14 mouse cellular contexts compared by ENCODE assay signal in genomic region chr6:53371962-53372361, GRCm38 (mm10).
DNase-seq lines count a peak whose midpoint lies in the region; ATAC-seq and TF ChIP-seq lines count a peak whose summit lies in the region.
"Had no signal": no experiment of that assay in that cellular context is flagged by ENCODE, and none has a peak within 500 bp of the region (broad histone marks: within the 10 kb centered on the region; RNA-seq: fewer than 3 reads in every experiment).

No protein-coding gene starts in this region.

- no peaks in the 10 kb centered on the region for H3K27me3 ChIP-seq in hindbrain, postnatal 0 days (ENCODE audit: insufficient read depth, low read length)
- H3K27me3 ChIP-seq in hindbrain, embryonic 13.5 days = 0 out of 2 replicates have a peak, but pooled peaks cover 4% of the 10 kb centered on the region
- H3K27me3 ChIP-seq in embryonic facial prominence, embryonic 10.5 days (replicated peaks; ENCODE audit: low read depth, poor library complexity, severe bottlenecking) = no peaks in the 10 kb centered on the region
- H3K27me3 ChIP-seq: heart, embryonic 13.5 days; intestine, embryonic 15.5 days had no signal

- peak; percentile 62 for DNase-seq in hindbrain, postnatal 0 days (ENCODE audit: low spot score)
- peak; percentile 92 for DNase-seq in brain, adult 2 months (ENCODE audit: low read depth, low spot score)
- DNase-seq in cerebellum, adult 18-20 months = peak; percentile 73 to 86
- no peak for DNase-seq in embryonic facial prominence, embryonic 10.5 days (ENCODE audit: low spot score)
- no peak for DNase-seq in urinary bladder, postnatal 4 days (ENCODE audit: low spot score in 2 of 2)
- no peak for DNase-seq in left cerebral cortex, postnatal 36 days (ENCODE audit: low spot score in 2 of 2)
- DNase-seq: kidney, postnatal 25 days; lung, adult 2 months; lung, postnatal 4 days; thymus, postnatal 36 days had no signal

- H3K27ac ChIP-seq in hindbrain, postnatal 0 days = no peak overlapping the region
- H3K27ac ChIP-seq in hindbrain, embryonic 13.5 days = no peak overlapping the region
- 0 out of 2 replicates have a peak overlapping the region, but pooled peaks have one; percentile 8 for H3K27ac ChIP-seq in embryonic facial prominence, embryonic 10.5 days (replicated peaks)
- H3K27ac ChIP-seq: heart, embryonic 13.5 days; intestine, embryonic 15.5 days had no signal

- intact Hi-C loops in left cerebral cortex, postnatal 36 days (cut with DNase I) = no loop called here

- H3K9ac ChIP-seq in hindbrain, postnatal 0 days (replicated peaks; ENCODE audit: low read length) = no peak overlapping the region
- H3K9ac ChIP-seq in hindbrain, embryonic 13.5 days = no peak overlapping the region
- H3K9ac ChIP-seq: heart, embryonic 13.5 days; intestine, embryonic 15.5 days had no signal

- peak; percentile 83 for ATAC-seq in hindbrain, postnatal 0 days
- ATAC-seq in hindbrain, embryonic 13.5 days (ENCODE audit: low FRiP score) = no peak
- ATAC-seq: intestine, embryonic 15.5 days had no signal

- 49% methylated on average over 9 of the region's 9 CpGs for WGBS in hindbrain, postnatal 0 days
- 82% methylated on average over 9 of the region's 9 CpGs for WGBS in hindbrain, embryonic 13.5 days
- WGBS in embryonic facial prominence, embryonic 10.5 days = 90% methylated on average over 9 of the region's 9 CpGs

- TF ChIP-seq CTCF in hindbrain, postnatal 0 days (IDR thresholded peaks at IDR 0.05; ENCODE audit: low read depth) = no peak

- H3K4me2 ChIP-seq in hindbrain, postnatal 0 days (ENCODE audit: low read depth, low read length) = no peak overlapping the region
- H3K4me2 ChIP-seq in hindbrain, embryonic 13.5 days = no peak overlapping the region
- H3K4me2 ChIP-seq: heart, embryonic 13.5 days; intestine, embryonic 15.5 days; midbrain, embryonic 11.5 days had no signal

- H3K9me3 ChIP-seq in hindbrain, postnatal 0 days (ENCODE audit: low read length) = no peaks in the 10 kb centered on the region
- H3K9me3 ChIP-seq in hindbrain, embryonic 13.5 days = no peaks in the 10 kb centered on the region
- H3K9me3 ChIP-seq in embryonic facial prominence, embryonic 10.5 days = no peaks in the 10 kb centered on the region
- H3K9me3 ChIP-seq: heart, embryonic 13.5 days; intestine, embryonic 15.5 days had no signal

- H3K36me3 ChIP-seq in hindbrain, postnatal 0 days (ENCODE audit: insufficient read depth, low read length) = no peaks in the 10 kb centered on the region
- H3K36me3 ChIP-seq in hindbrain, embryonic 13.5 days = no peaks in the 10 kb centered on the region
- H3K36me3 ChIP-seq in embryonic facial prominence, embryonic 10.5 days (replicated peaks) = no peaks in the 10 kb centered on the region
- H3K36me3 ChIP-seq: intestine, embryonic 15.5 days had no signal

- H3K4me1 ChIP-seq in hindbrain, postnatal 0 days (ENCODE audit: insufficient read depth, low read length) = no peaks in the 10 kb centered on the region
- H3K4me1 ChIP-seq in hindbrain, embryonic 13.5 days (replicated peaks) = no peaks in the 10 kb centered on the region
- peaks cover 3% of the 10 kb centered on the region; the same call in 1 of the 2 replicates for H3K4me1 ChIP-seq in embryonic facial prominence, embryonic 10.5 days
- H3K4me1 ChIP-seq: intestine, embryonic 15.5 days had no signal

- no peak overlapping the region for H3K4me3 ChIP-seq in hindbrain, postnatal 0 days (ENCODE audit: low read length)
- no peak overlapping the region for H3K4me3 ChIP-seq in hindbrain, embryonic 13.5 days
- no peak overlapping the region for H3K4me3 ChIP-seq in embryonic facial prominence, embryonic 10.5 days
- H3K4me3 ChIP-seq: heart, embryonic 13.5 days; intestine, embryonic 15.5 days had no signal

Comparison
In these comparisons a context has a peak if more than half of its experiments do, and no peak if none do; other contexts are left out.
1. DNase-seq: peak in hindbrain, postnatal 0 days (single experiment), brain, adult 2 months (single experiment) and cerebellum, adult 18-20 months (2 of 2); none in embryonic facial prominence, embryonic 10.5 days (single experiment), urinary bladder, postnatal 4 days (0 of 2) and left cerebral cortex, postnatal 36 days (0 of 2).